Mouse (Mus musculus): ENCODE measurements at regions not wholly inside any gene's neighbourhood (a gene's known extent, or its start where the extent isn't known, plus 50 kb on each side); places are given as distances from the start of the nearest gene placed in this dataset.

GRCm38 (mm10) chr16:21361406-21361805, 61.5 kb upstream of the Vps8 start:
- no peak for DNase-seq (ENCODE audit: low spot score in 2 of 2)

DNA sequence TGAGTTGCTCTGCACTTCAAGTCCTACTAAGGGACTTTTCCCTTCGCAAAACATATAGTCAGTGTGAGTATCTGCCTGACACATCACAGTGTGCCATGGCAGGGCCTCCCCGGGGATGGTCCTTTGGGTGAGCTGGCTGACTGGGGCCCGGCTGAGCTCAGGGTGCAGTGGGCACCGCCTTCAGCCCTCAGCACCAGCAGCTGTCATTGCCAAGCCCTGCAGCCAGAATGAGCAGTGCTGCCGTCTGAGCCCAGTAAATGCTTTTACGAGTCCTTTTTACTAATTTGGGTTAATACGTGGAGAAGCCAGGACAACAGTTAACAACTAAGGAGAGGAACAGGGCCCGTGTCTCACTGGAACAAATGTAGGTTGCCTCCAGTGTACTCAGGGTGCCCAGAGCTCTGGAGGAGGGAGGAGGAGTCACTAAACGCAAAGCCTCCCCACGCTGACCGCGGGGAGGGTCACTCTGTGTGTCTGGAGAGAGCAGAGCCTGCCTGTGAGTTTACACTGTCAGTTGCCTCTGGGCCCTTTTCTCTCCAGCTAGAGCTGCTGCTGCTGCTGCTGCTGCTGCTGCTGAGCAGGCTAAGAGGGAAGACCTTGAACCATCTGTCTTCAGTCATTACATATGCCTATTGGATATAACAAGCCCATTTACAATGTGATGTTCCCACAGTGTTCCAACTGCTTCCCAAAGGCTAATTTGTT, 60.1 kb upstream of the Vps8 start:
- no peak for DNase-seq (ENCODE audit: low spot score in 2 of 2)

- DNase-seq (ENCODE audit: low spot score in 2 of 2), result no peak
Measured at GRCm38 (mm10) chr16:21364885-21365284, 58.0 kb upstream of the Vps8 start.

- DNase-seq (ENCODE audit: low spot score in 2 of 2), result no peak
Measured at GRCm38 (mm10) chr16:21367449-21367848, 55.5 kb upstream of the Vps8 start.

DNA sequence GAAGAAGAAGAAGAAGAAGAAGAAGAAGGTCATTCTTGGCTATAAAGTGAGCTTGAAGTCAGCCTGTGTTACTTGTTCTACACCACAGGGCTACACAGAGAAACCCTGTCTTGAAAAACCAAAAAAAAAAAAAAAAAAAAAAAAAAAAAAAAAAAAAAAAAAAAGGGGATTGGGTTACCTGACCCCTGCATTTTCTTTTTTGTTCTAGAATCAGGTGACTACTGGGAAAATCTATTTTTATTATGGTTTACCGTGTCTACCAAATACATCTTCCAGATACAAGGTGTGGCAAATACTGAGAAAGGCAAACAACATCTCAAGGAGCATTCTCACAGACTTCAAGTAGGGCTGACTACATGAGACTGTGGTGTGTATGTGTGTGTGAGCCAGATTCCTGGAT, 54.1 kb upstream of the Vps8 start:
- no peak for DNase-seq (ENCODE audit: low spot score in 2 of 2)

DNA sequence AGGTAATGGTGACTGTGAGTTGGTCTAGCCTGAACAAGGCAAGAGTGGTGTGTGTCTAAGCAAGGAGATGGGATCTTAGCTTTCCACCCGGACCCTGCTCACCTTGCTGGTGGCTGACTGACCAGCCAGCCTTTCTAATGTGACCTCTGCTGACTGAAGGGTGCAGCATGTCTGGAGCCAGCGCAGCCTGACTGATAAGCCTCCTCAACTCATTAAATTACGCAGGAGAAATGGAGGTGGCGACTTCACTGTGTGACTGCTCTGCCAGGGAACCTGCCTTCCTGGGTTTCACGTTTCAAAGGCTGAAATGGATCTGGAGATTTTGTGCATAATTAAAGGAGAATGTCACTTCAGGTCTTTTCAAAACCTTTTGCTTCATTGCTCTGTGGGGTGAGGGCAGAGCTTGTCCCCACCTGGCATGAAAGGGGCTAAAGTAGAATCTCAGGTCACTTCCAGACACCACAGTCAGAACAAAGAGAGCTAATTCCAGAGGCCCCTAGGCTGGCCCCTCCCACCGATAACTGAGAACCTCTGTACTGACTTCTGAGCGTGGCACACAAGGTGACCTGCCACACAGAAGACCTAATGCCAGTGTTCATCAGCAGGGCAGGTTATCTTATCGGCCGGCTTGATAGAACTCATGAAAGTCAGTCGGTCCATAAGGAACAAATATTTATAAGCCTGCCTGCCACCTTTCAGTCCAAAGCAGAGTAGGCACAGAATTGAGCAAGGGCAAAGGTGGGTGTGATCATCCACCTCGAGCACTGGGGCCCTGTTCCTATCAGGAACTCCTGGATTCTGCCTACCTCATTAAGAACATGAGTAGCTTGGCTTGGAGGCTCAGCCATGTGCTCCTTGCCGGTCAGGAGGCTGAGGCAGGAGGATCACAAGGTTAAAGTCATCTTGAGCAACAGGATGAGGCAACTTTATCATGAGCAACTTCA, 53.1 kb upstream of the Vps8 start:
- DNase-seq (ENCODE audit: low spot score in 2 of 2), result no peak
